9 mouse cellular contexts compared by ENCODE assay signal in the genomic region with DNA sequence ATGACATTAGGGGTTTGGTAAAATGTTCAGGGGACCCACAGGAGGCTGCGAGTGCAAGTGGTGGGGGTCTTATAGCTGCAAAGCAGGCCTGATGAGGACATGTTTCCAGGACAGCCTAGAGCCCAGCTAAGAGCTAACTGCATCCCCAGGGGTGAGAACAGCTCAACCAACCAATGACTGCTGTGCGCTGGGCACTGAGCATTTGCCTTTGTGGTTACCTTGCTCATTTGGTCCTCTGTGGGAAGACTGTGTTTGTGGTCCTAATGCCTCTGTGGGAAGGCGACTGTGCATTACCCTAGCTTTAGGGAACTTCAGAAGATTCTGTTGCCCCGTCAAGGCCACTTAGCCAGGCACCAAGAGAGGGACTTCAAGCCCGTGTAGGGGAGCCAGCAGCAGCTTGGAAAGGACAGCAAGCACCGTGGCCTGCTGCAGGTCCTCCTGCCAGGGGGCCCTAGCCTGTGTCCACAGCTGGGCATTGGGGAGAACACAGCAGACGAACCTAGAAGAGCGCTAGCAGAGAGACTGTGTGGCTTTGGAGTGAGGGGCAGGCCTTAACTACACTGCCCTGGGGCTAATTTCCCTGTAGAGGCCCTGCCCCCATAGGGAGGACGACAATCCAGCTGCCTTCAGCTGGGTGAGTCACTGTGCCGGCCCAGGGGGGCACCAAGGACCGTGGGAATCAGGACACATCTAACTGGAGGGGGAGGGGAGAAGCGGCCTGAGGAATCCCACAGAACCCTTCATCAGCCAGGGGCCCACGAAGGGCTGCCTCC. TPM values are rescaled to one million over a fixed set of nuclear protein-coding genes. Genes with fewer than 3 reads are reported as not detected.
DNase-seq lines count a peak whose midpoint lies in the region; ATAC-seq and TF ChIP-seq lines count a peak whose summit lies in the region.
"Had no signal": no experiment of that assay in that cellular context is flagged by ENCODE, and none has a peak within 500 bp of the region (broad histone marks: within the 10 kb centered on the region; RNA-seq: fewer than 3 reads in every experiment).

No protein-coding gene starts in this region.

- DNase-seq in gastrocnemius, postnatal 14 days = peak; percentile 52
- no peak for DNase-seq in gastrocnemius, postnatal 36 days
- peak; percentile 96 for DNase-seq in Muller cell, postnatal 12 days (ENCODE audit: inconsistent ontology term)
- DNase-seq in liver, embryonic 13.5 days = no peak
- DNase-seq in spleen, postnatal 14 days (ENCODE audit: low spot score in 2 of 2) = no peak

- H3K4me1 ChIP-seq in liver, embryonic 13.5 days (replicated peaks) = peaks cover 58% of the 10 kb centered on the region
- H3K4me1 ChIP-seq in small intestine, adult 2 months (ENCODE audit: control insufficient read depth, insufficient read depth, insufficient read length, low read length) = peaks cover 29% of the 10 kb centered on the region

- H3K4me3 ChIP-seq in liver, embryonic 13.5 days (replicated peaks) = peak overlapping the region; percentile 65
- H3K4me3 ChIP-seq in small intestine, adult 2 months (ENCODE audit: low read depth, low read length) = peak overlapping the region; percentile 44

- no peak for TF ChIP-seq POLR2A in small intestine, adult 2 months (IDR thresholded peaks at IDR 0.05; ENCODE audit: low read depth, low read length)

- H3K9me3 ChIP-seq in liver, embryonic 13.5 days (replicated peaks) = no peaks in the 10 kb centered on the region

- WGBS in liver, embryonic 13.5 days (ENCODE audit: insufficient replicate concordance) = 28% methylated on average over 13 of the region's 13 CpGs
- WGBS in small intestine, adult 2 months = 47% methylated on average over 13 of the region's 13 CpGs

- peak overlapping the region; percentile 18; the same call in 1 of the 2 replicates for H3K9ac ChIP-seq in liver, embryonic 13.5 days

- H3K36me3 ChIP-seq in liver, embryonic 13.5 days = no peaks in the 10 kb centered on the region
- no peaks in the 10 kb centered on the region for H3K36me3 ChIP-seq in small intestine, adult 2 months (ENCODE audit: control insufficient read depth, insufficient read depth, low read length)

- intact Hi-C loops in gastrocnemius, postnatal 14 days (cut with DNase I; ENCODE audit: low total_unique reads) = no loop called here
- intact Hi-C loops in gastrocnemius, postnatal 36 days (cut with DNase I) = loop anchor here (5.0 kb wide), 1 partner anchor 34 kb away; no protein-coding TSS in a partner anchor

- TF ChIP-seq CTCF in small intestine, adult 2 months (IDR thresholded peaks at IDR 0.05; ENCODE audit: extremely low read depth, insufficient read length, insufficient replicate concordance, low read depth, low read length) = no peak

- peaks cover 57% of the 10 kb centered on the region for H3K27me3 ChIP-seq in liver, embryonic 13.5 days
- peaks cover 19% of the 10 kb centered on the region for H3K27me3 ChIP-seq in small intestine, adult 2 months (ENCODE audit: control insufficient read depth, insufficient read depth, low read length)

- H3K4me2 ChIP-seq in liver, embryonic 13.5 days = peak overlapping the region; percentile 29

- ATAC-seq in granulocyte monocyte progenitor cell, adult 5-6 weeks (replicated peaks; ENCODE audit: poor library complexity, severe bottlenecking) = 0 out of 2 replicates have a peak, but pooled peaks have one; percentile 1
- ATAC-seq in liver, embryonic 13.5 days (ENCODE audit: low read depth) = no peak
- no peak for ATAC-seq in monocyte, adult 5-6 weeks (replicated peaks; ENCODE audit: insufficient number of reproducible peaks, low FRiP score, low TSS enrichment, poor library complexity, severe bottlenecking)

- no peak overlapping the region for H3K27ac ChIP-seq in liver, embryonic 13.5 days
- H3K27ac ChIP-seq in small intestine, adult 2 months (ENCODE audit: insufficient read depth, low read depth, low read length) = peak overlapping the region; percentile 69

RNA-seq across cellular contexts. Expression of a gene that starts 3.5 kb away (rescaled TPM):
- 10 to 100 TPM; 65.6 to 80.3 TPM for total RNA-seq in gastrocnemius, postnatal 14 days (2021)
- 10 to 100 TPM; 19.0 to 21.8 TPM for total RNA-seq in gastrocnemius, postnatal 36 days (2021)
- 29.1 and 38.2 TPM in 2 replicates for total RNA-seq in granulocyte monocyte progenitor cell, adult 5-6 weeks (2014; fragmentation: Nextera tagmentation)
- total RNA-seq in granulocyte monocyte progenitor cell, adult 5-6 weeks (2017) = 43.3 and 46.6 TPM in 2 replicates
- polyA plus RNA-seq in liver, embryonic 13.5 days (2015; fragmentation: Nextera tagmentation; extraction: Ambion mirVana) = 6.7 and 6.8 TPM in 2 replicates
- 26.2 TPM in 2 replicates for polyA plus RNA-seq in small intestine, adult 2 months (2012; rRNA removed)
- 8.2 to 17.6 TPM (median 17.6 TPM) in 3 replicates for total RNA-seq in monocyte, adult 5-6 weeks (2017)

RNA-seq across cellular contexts. Expression of a gene that starts 46.6 kb away (rescaled TPM):
- total RNA-seq in gastrocnemius, postnatal 14 days (2021) = not detected
- not detected for total RNA-seq in gastrocnemius, postnatal 36 days (2021)
- total RNA-seq in granulocyte monocyte progenitor cell, adult 5-6 weeks (2014; fragmentation: Nextera tagmentation) = not detected in 2 replicates
- total RNA-seq in granulocyte monocyte progenitor cell, adult 5-6 weeks (2017) = not detected in 2 replicates
- not detected in 2 replicates for polyA plus RNA-seq in liver, embryonic 13.5 days (2015; fragmentation: Nextera tagmentation; extraction: Ambion mirVana)
- not detected in 2 replicates for polyA plus RNA-seq in small intestine, adult 2 months (2012; rRNA removed)
- not detected in 3 replicates for total RNA-seq in monocyte, adult 5-6 weeks (2017)
- total RNA-seq: heart, postnatal 10 days had no signal

RNA-seq across cellular contexts. Expression of a gene that starts 59.7 kb away (rescaled TPM):
- total RNA-seq in gastrocnemius, postnatal 14 days (2021) = under 1 TPM; 0.14 to 0.22 TPM
- total RNA-seq in gastrocnemius, postnatal 36 days (2021) = not detected
- not detected in 2 replicates for total RNA-seq in granulocyte monocyte progenitor cell, adult 5-6 weeks (2014; fragmentation: Nextera tagmentation)
- not detected in 2 replicates for total RNA-seq in granulocyte monocyte progenitor cell, adult 5-6 weeks (2017)
- not detected in 2 replicates for polyA plus RNA-seq in liver, embryonic 13.5 days (2015; fragmentation: Nextera tagmentation; extraction: Ambion mirVana)
- polyA plus RNA-seq in small intestine, adult 2 months (2012; rRNA removed) = 0.27 and 0.35 TPM in 2 replicates
- total RNA-seq in monocyte, adult 5-6 weeks (2017) = not detected in 3 replicates

Comparison
In these comparisons a context has a peak if more than half of its experiments do, and no peak if none do; other contexts are left out.
1. DNase-seq: peak in gastrocnemius, postnatal 14 days (single experiment) and Muller cell, postnatal 12 days (single experiment); none in gastrocnemius, postnatal 36 days (0 of 2), liver, embryonic 13.5 days (single experiment) and spleen, postnatal 14 days (0 of 2).